Mouse (Mus musculus): ENCODE measurements around the gene Gm7903. TPM values are rescaled to one million over a fixed set of nuclear protein-coding genes. Genes with fewer than 3 reads are reported as not detected.

Gm7903 gene
- polyA plus RNA-seq, 1 experiment from 2014 or later = not detected

Other genes with a start within 250 kb of the Gm7903 start
- 0.61 and 0.74 TPM in 2 replicates for gene Tceal6, start 223.1 kb upstream of the Gm7903 start, polyA plus RNA-seq (2014; fragmentation: Nextera tagmentation; extraction: Ambion mirVana)
- gene Pramel3, start 131.5 kb upstream of the Gm7903 start, polyA plus RNA-seq (2014; fragmentation: Nextera tagmentation; extraction: Ambion mirVana) = not detected in 2 replicates
- gene Gm5128, start 60.6 kb upstream of the Gm7903 start, polyA plus RNA-seq (2014; fragmentation: Nextera tagmentation; extraction: Ambion mirVana) = not detected in 2 replicates
- gene AV320801, start 60.8 kb downstream of the Gm7903 start, polyA plus RNA-seq (2014; fragmentation: Nextera tagmentation; extraction: Ambion mirVana) = not detected in 2 replicates
- gene Nxf7, start 164.9 kb downstream of the Gm7903 start, polyA plus RNA-seq (2014; fragmentation: Nextera tagmentation; extraction: Ambion mirVana) = 0.32 and 0.44 TPM in 2 replicates
- gene Prame, start 193.9 kb downstream of the Gm7903 start, polyA plus RNA-seq (2014; fragmentation: Nextera tagmentation; extraction: Ambion mirVana) = not detected in 2 replicates